ENCODE assay signal across 19 mouse cellular contexts in genomic region chr17:56245608-56246007, GRCm38 (mm10). TPM values are rescaled to one million over a fixed set of nuclear protein-coding genes. Genes with fewer than 3 reads are reported as not detected.
"Had no signal": no experiment of that assay in that cellular context is flagged by ENCODE, and none has a peak within 500 bp of the region (broad histone marks: within the 10 kb centered on the region; RNA-seq: fewer than 3 reads in every experiment).

No protein-coding gene starts in this region.

- DNase-seq: liver, postnatal 0 days; lung, adult 2 months; lung, postnatal 14 days; lung, postnatal 36 days; right cerebral cortex, postnatal 14 days; thymus, adult 18-20 months; thymus, postnatal 14 days; thymus, postnatal 36 days had no signal

- H3K36me3 ChIP-seq: liver, embryonic 15.5 days; lung, embryonic 15.5 days; midbrain, embryonic 12.5 days; midbrain, embryonic 15.5 days; stomach, embryonic 15.5 days had no signal

- H3K4me2 ChIP-seq: liver, embryonic 15.5 days; lung, embryonic 15.5 days; midbrain, embryonic 12.5 days; midbrain, embryonic 15.5 days; stomach, embryonic 15.5 days had no signal

- ATAC-seq: liver, postnatal 0 days; lung, postnatal 0 days; midbrain, embryonic 15.5 days had no signal

- H3K9ac ChIP-seq: liver, embryonic 15.5 days; liver, postnatal 0 days; lung, embryonic 15.5 days; midbrain, embryonic 12.5 days; midbrain, embryonic 15.5 days; stomach, embryonic 15.5 days had no signal

- H3K4me3 ChIP-seq: liver, embryonic 15.5 days; lung, embryonic 15.5 days; megakaryocyte, embryonic 14.5 days; midbrain, embryonic 12.5 days; midbrain, embryonic 15.5 days; stomach, embryonic 15.5 days had no signal

- H3K27me3 ChIP-seq: lung, embryonic 15.5 days; stomach, embryonic 15.5 days had no signal

- H3K9me3 ChIP-seq: liver, embryonic 15.5 days; lung, embryonic 15.5 days; megakaryocyte, embryonic 14.5 days; midbrain, embryonic 12.5 days; midbrain, embryonic 15.5 days; stomach, embryonic 15.5 days had no signal

- H3K27ac ChIP-seq: liver, embryonic 15.5 days; lung, embryonic 15.5 days; macrophage; midbrain, embryonic 12.5 days; midbrain, embryonic 15.5 days; stomach, embryonic 15.5 days had no signal

- H3K4me1 ChIP-seq: liver, embryonic 15.5 days; lung, embryonic 15.5 days; stomach, embryonic 15.5 days had no signal

RNA-seq across cellular contexts. Expression of gene Arrdc5, which starts 54.5 kb away (rescaled TPM):
- polyA plus RNA-seq: liver, embryonic 15.5 days; liver, postnatal 0 days; lung, adult 2 months; lung, embryonic 15.5 days; lung, postnatal 0 days; macrophage; midbrain, embryonic 12.5 days; midbrain, embryonic 15.5 days; midbrain, postnatal 0 days; neural tube, embryonic 11.5 days; neural tube, embryonic 14.5 days; stomach, embryonic 15.5 days had no signal
